Mouse (Mus musculus): ENCODE data around the gene Misp. TPM values are rescaled to one million over a fixed set of nuclear protein-coding genes. Genes with fewer than 3 reads are reported as not detected.

The Misp gene
- total RNA-seq, 2 experiments from 2014 or later: 0.54 TPM; not detected in 1

- DNase-seq: peak; percentile 77
Measured at GRCm38 (mm10) chr10:79854801-79855541, 34.2 kb downstream of the Misp start.

DNA sequence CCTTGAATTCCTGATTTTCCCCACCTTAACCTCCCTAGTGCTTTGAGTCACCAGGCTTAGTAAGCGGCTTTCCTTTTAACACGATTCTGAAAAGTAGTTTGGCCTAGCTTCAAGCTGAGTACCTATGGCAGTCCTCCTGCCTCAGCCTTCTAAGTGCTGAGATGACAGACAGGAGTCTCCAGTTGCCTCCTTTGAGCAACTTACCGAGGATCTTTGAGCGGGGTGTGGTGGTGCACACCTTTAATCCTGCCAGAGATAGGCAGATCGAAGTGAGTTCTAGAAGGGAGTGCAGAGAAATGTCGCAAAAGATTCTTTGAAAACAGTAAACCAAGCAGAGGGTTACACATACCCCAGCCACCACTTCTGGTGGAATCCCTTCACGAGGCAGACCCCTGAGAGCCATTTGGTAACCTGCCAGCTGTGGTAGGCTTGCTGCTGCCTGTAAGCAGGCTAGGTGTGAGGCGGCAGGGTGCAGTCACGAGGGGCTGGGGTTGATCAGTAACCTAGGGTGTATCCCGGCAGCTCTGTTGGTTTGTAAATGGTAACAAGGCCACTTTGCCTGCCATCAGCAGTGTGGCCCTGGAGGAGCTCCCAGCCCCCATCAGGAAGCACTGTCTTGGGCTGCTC, 34.9 kb downstream of the Misp start:
- DNase-seq: peak; percentile 33

- DNase-seq: no peak
Measured at GRCm38 (mm10) chr10:79856280-79856679, 35.5 kb downstream of the Misp start.

- DNase-seq: no peak
Measured at GRCm38 (mm10) chr10:79856704-79857451, 36.1 kb downstream of the Misp start.

DNA sequence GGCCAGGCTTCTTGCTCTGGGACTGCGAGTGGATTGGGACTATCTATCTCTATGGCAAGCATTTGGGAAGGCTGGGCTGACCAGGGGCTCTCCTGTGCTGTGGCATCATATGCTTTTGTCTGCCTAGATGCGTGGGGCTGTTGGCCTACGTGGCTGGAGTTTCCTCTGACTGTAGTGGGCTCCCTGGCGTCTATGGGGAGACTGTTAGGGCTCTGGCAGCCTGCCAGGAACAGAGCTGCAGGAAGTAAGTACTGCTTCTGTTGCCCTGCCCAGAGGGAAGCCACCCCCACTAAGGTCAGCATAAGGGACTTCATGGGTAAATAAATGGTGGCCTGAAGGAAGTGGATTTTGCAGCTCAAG, 36.6 kb downstream of the Misp start:
- peak; percentile 65 for DNase-seq

- no peak for DNase-seq
Measured at GRCm38 (mm10) chr10:79857894-79858293, 37.1 kb downstream of the Misp start.

DNA sequence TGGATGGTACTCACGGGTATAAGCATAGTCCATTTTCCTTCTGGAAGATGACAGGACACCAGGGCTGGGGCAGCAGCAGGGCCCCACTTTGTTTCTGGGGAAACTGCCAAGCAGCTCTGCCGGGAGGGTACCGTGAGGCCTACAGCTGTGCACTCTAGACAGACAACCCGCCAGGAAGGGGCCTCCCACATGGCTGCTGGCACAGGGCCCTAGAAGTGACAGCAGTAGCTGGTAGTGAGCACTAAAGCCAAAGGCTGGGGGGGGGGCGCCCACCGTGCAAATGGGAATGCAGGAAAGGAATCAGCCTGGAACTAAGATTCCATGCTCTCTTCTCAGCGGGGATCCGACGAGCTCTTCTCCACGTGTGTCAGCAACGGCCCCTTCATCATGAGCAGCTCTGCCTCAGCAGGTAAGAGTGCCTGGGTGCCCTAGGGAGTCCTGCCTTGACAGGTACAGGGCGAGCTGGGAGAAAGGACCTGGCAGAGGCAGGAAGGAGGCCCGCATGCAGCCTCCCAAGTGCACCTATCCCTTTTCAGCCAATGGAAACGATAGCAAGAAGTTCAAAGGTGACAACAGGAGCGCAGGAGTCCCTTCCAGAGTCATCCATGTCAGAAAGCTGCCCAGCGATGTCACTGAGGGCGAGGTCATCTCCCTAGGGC, 37.8 kb downstream of the Misp start:
- peak; percentile 67 for DNase-seq

- DNase-seq: peak; percentile 48
Measured at GRCm38 (mm10) chr10:79859116-79859515, 38.3 kb downstream of the Misp start.

DNA sequence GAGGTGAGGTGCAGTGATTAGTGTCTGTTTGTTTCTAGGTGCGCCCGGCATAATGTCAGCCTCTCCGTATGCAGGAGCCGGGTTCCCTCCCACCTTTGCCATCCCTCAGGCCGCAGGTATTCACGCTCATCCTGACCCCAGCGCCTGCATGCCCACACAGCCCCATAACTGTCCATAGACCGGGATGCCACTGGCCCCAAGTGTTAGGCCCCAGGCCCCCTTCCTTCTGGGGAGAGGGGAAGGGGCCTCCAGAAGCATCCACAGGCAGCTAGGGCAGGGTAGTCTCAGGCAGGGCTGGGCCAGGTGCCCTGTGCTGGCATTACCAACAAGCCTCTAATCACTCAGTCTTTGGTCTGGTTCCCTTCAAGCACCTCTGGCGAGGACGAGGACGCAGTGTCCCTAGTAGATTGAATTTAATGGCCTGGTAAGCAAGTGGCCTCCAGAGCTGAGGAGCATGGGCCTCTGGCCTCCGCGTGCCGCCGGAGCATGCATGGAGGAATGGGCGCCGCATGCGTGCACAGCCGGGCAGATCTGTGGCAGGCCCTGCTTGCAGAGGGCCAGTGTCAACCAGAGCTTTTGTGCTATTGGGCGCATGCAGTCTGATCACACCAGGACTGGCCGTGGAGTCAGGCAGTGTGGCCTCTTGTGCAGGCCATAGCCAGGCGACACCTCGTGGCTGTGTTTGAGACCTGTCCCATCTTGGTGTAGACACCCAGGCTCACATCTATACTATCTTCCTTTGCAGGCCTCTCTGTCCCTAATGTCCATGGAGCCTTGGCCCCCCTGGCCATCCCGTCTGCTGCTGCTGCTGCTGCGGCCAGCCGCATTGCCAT, 39.5 kb downstream of the Misp start:
- DNase-seq: no peak

DNA sequence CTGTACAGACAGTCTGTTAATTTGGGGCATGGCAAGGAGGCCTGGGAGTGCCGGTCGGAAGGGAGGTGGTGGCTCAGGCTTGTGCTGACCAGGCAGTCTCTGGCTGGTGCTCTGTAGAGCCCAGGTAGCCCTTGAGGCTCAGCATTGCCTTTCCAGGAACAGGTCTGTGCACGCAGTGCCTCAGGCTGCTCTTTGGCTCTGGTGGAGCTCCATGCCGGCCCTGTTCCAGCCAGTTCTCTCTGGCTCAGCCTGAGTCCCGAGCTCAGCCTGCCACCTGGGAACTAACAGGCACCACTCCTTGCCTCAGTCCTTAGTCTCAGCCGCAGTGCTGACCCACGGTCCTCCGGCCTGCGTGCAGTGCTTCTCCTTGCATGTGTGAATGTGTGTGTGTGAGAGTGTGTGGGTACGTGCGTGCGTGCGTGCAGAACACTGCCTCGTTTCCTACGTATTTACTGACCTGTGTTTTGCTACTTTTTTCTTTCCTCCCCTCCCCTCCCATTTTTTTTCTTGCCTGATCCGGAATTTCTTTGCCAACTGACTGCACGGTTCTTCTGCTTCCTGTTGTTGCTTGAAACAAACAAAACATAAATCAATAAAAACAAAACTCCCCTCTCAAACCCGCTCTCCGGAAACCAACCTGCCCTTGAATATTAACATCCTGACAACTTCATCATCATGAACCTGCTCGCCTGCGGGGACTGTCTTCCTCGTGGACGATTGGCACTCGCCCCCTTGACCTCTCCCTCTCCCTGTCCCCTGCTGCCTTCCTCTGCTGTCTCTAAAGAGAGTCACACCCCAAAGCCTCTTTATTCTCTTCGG, 40.6 kb downstream of the Misp start:
- no peak for DNase-seq

DNA sequence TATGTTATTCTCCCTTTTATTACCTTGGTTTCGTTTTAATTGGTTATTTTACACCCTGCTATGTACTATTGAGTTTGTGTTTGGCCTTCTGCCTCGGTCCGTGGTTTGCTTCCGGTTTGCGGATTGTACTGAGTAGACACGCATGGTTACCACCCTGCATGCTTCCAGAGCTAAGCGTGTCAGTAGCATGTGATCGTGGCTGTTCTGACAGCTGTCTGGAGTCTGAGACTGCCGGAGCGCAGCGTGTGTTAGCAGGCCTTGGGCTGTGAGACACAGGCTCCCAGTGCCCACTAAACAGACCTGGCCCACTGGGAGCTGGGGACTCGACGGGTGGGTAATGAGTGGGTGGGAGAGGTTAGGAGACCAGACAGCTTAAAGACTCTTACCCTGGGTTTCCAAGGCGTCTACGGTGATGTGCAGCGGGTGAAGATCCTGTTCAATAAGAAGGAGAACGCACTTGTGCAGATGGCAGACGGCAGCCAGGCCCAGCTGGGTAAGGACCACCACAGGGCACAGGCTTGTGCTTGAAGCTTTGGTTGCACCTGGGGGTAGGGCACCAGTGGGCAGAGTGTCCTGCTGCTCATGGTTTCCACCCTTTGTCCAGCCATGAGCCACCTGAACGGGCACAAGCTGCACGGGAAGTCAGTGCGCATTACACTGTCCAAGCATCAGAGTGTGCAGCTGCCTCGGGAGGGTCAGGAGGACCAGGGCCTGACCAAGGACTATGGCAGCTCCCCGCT, 41.4 kb downstream of the Misp start:
- DNase-seq: no peak

DNA sequence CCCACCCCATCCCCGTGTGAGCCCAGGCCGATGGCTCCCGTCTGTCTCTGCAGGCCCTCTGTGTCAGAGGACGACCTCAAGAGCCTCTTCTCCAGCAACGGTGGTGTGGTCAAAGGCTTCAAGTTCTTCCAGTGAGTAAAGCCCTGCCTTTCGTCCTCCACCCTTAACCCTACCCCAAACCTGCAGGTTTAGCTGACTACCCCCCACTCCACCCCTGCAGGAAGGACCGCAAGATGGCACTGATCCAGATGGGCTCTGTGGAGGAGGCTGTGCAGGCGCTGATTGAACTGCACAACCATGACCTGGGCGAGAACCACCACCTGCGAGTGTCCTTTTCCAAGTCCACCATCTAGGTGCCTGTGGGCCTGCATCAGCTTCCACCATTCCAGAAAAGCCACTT, 42.1 kb downstream of the Misp start:
- no peak for DNase-seq

DNA sequence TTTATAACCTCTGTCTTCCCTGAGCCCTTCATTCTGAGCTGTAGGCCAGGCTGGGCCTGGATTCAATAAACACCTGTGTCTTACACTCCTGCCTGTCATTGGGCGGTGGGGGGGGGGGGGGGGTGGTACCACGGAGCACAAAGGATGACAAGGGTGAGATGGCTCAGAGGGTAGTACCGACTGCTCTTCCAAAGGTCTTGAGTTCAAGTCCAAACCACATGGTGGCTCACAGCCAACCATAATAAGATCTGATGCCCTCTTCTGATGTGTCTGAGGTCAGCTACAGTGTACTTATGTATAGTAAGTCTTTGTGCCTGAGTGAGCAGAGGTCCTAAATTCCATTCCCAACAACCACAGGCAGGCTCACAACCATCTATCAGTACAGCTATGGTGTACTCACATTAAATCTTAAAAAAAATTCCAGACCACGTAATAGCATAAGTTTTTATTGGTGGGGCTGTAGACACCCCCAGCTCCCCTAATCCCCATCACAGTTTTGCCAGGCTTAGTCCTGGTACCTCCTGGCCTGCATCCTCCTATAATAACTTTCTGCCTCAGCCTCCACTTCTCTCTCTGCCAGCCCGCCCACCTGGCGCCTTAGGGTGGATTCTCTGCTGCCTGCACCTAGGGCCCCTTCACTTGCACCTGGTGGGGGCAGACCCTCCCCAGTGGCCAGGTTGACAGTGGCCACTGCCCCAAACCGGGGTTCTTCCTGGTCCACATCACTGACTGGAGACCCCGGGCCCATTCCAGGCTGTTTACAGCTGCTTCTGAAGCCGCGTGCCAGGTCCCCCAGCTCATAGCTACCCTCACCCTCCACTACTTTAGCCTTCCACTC, 43.8 kb downstream of the Misp start:
- DNase-seq: no peak

GRCm38 (mm10) chr10:79865189-79865601, 44.4 kb downstream of the Misp start:
- DNase-seq: no peak

GRCm38 (mm10) chr10:79865801-79866295, 45.1 kb downstream of the Misp start:
- DNase-seq: no peak

DNA sequence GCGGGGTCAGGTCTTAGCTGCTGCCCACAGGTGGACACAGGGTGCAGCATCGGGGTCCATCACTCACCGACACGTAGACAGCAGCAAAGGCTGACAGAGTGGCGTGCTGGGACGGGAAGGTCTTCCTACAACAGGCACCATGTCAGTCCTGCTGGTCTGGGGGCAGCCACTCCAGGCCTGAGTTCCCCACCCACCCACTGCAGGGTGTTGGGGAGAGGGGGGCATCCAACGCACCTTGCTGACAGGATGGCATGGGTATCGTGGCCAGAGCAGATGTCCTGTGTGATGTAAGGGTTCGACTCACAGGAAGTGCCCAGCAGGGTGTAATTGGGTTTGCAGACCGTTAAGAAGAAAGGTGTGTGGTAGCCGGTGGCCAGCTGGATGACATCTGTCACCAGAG, 45.8 kb downstream of the Misp start:
- no peak for DNase-seq

- no peak for DNase-seq
Measured at GRCm38 (mm10) chr10:79871845-79872244, 51.1 kb downstream of the Misp start.

GRCm38 (mm10) chr10:79872862-79873261, 52.1 kb downstream of the Misp start:
- DNase-seq: no peak

DNA sequence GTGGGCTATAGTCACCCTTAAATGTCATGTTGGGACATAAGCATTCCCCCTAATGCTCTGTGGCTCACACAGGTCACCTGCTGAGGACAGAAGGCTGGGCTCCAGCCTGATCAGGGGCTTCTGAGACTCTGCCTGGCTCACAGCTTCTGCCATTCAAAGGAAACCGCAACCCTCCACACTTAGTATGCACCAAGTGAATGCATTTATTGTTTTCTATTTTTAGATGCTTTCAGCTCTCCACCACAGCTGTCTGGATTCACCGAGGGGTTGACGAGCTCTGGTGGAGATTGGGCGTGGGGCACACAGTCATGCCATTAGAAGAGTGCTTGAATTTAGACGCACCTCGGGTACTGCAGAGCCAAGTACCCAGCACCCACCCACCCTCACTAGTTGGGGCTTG, 52.5 kb downstream of the Misp start:
- no peak for DNase-seq
